Mouse (Mus musculus) T-cell, adult 66 days (primary cell): ENCODE data around the gene Zyg11a. TPM values are rescaled to one million over a fixed set of nuclear protein-coding genes. Genes with fewer than 3 reads are reported as not detected.

ENCODE experiments used
- total RNA-seq, 2 experiments: library from RNA; stranded (reverse); gene quantifications; 3 replicates in 1 of 2; 4 replicates in 1 of 2; pipeline ENCODE4 v1.2.4; 2023

Gene Zyg11a
- under 1 TPM in 1 of 2 experiments, not detected in 1; 0.47 TPM for total RNA-seq

DNA sequence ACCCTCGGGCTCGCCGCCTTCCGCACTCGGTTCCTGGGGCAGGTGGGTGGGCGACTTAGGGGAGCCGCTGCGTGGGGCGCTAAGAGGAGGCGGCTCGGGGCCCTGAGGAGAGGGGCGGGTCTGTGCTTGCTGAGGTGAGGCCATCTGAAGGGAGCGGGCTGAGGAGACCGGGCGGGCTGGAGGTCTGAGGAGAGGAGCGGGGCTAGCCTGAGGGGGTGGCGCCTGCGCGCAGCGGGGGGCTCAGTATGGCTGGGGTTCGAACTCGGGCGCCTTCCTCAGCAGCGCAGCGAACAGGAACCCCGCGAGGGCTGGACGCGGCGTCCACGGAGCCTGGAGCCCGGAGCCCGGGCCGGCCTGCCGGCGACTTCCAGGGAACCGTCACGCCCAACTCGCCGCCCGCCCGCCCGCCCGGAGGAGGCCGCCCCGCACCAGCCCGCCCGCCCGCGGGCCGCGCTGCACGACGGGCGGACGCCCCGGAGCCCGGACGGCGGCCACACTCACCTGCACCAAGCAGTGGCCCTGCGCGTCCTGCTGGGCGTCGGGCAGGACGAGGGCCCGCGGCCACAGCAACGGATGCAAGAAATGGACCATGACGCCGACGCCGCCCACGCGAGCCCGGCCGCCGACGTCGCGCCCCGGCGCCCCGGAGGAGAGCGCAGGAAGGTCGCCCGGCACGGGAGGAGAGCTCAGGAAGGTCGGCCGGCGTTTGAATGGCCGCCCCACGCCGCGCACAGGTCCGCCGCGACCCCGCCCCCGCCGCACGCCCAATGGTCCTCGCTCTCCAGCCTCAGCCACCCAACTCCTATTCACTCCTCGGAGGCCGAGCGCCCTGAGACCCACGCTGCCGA is at the start of gene Zyg11a:
TSS of gene Zyg11a (minus strand) at position 717 of the 848 bp plus-strand sequence.

DNA sequence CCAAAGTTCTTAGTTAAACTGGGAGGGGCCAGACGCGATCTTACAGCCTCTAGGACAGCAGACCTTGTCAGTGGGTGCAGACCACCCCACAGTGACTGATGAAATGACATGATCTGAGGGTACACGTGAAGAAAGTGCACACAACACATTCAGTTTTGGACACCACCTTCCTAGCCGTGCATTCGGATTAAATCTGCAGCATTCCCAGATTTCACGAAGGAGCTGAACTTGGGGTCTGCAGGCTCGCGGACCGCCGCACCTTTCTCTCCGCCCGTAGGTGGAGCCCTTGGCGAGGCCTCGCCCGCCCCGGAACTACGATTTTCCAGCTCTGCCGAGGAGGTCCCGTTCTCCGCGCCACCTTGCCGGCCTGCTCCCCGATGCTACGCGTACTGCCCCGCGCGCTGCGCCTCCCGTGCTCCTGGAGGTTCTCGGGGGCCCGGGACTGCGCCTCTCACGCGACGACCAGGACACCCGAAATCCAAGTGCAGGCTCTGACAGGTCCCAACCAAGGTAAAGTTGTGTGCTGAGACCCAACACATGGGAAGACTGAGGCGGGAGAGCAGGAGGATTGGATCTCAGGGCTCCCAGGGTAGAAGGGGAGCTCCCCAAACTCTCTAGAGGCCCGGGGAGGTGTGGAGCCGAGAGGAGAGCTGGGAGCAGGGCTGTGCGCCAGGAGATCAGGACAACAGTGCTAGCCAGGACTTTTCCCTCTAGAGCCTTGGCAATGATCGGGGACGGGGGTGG is 52.5 kb downstream of the Zyg11a start, which contains the start of gene Echdc2:
TSS of gene Echdc2 (plus strand) at position 286 of the 744 bp plus-strand sequence.

DNA sequence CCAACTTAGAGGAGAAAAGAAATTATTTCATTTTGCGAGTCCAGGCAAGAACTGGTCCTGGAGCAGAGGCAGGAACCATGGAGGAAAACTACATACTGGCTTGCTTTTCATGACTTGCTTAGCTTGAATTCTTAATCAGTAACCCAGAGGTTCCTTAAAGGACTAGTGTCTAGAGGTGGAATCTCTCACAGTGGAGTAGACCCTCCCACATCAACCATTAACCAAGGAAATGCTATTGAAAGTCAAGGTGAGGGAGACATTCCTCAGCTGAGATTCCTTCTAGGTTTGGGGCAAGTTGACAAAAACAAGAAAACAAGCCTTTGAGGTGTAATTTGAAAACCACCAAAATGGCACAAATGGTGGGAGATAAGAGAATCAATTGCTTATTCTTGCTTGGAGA is 73.0 kb downstream of the Zyg11a start, which contains the start of gene Scp2:
TSS of gene Scp2 (minus strand) at position 119 of the 400 bp plus-strand sequence.

Other genes with a start within 250 kb of the Zyg11a start
- not detected for gene Slc1a7, start 249.7 kb downstream of the Zyg11a start, total RNA-seq
- 1 to 10 TPM in 1 of 2 experiments, under 1 TPM in 1; 0.80 to 3.6 TPM for gene Podn, start 121.6 kb downstream of the Zyg11a start, total RNA-seq
- gene Scp2, start 73.0 kb downstream of the Zyg11a start, total RNA-seq: 100 to 1,000 TPM; 109 to 128 TPM
- 1 to 10 TPM in 1 of 2 experiments, under 1 TPM in 1; 0.74 to 1.1 TPM for gene Echdc2, start 52.6 kb downstream of the Zyg11a start, total RNA-seq
- 10 to 100 TPM; 41.3 to 43.7 TPM for gene Zyg11b, start 83.0 kb upstream of the Zyg11a start, total RNA-seq
- 10 to 100 TPM; 20.5 to 21.4 TPM for gene Coa7, start 110.1 kb upstream of the Zyg11a start, total RNA-seq
- not detected for gene Shisal2a, start 165.3 kb upstream of the Zyg11a start, total RNA-seq
- gene Gpx7, start 188.9 kb upstream of the Zyg11a start, total RNA-seq: under 1 TPM in 1 of 2 experiments, not detected in 1; 0.44 TPM
- 100 to 1,000 TPM; 168 to 176 TPM for gene Tut4, start 241.4 kb upstream of the Zyg11a start, total RNA-seq